Mouse (Mus musculus) hindbrain, embryonic 14.5 days (tissue): ENCODE measurements around the gene Fam129b. TPM values are rescaled to one million over a fixed set of nuclear protein-coding genes. Genes with fewer than 3 reads are reported as not detected.

ENCODE experiments used
- ATAC-seq: fragments of 200-750 bp; cut with Nextera tagmentation; 2 replicates; pipeline ENCODE4 v1.8.0; 2017; ENCODE audit warnings: moderate number of reproducible peaks, mild to moderate bottlenecking, moderate TSS enrichment, moderate library complexity; ENCODE audit not compliant: low FRiP score
- DNase-seq: peaks from one replicate; pipeline ENCODE4 v3.0.0-alpha.2; 2015; ENCODE audit warnings: low spot score
- H3K27ac ChIP-seq: fragments of 300-500 bp; sonication (generic); 2 replicates; pipeline ENCODE4 v1.5.1; 2014; ENCODE audit warnings: mild to moderate bottlenecking, moderate library complexity
- H3K27me3 ChIP-seq: fragments of 300-500 bp; sonication (generic); 2 replicates; pipeline ENCODE4 v1.6.1; 2014; ENCODE audit warnings: mild to moderate bottlenecking, low read length, mixed read lengths; ENCODE audit not compliant: control insufficient read depth, insufficient read depth
- H3K36me3 ChIP-seq: fragments of 300-500 bp; sonication (generic); replicated peaks from 2 replicates; pipeline ENCODE4 v1.6.1; 2014; ENCODE audit not compliant: control insufficient read depth, insufficient read depth
- H3K4me1 ChIP-seq: fragments of 300-500 bp; sonication (generic); replicated peaks from 2 replicates; pipeline ENCODE4 v1.6.1; 2014; ENCODE audit warnings: antibody characterized with exemption, low read length, mixed read lengths; ENCODE audit not compliant: control insufficient read depth, insufficient read depth
- H3K4me2 ChIP-seq: fragments of 300-500 bp; sonication (generic); replicated peaks from 2 replicates; pipeline ENCODE4 v1.6.1; 2014; ENCODE audit warnings: mild to moderate bottlenecking, moderate library complexity
- H3K4me3 ChIP-seq: fragments of 300-500 bp; sonication (generic); replicated peaks from 2 replicates; pipeline ENCODE4 v1.5.1; 2014; ENCODE audit warnings: mild to moderate bottlenecking, low read length
- H3K9ac ChIP-seq: fragments of 300-500 bp; sonication (generic); 2 replicates; pipeline ENCODE4 v1.6.1; 2014
- H3K9me3 ChIP-seq: fragments of 300-500 bp; sonication (generic); 2 replicates; pipeline ENCODE4 v1.6.1; 2016; ENCODE audit warnings: low read length; ENCODE audit not compliant: control insufficient read depth
- WGBS: fragments of 180-500 bp; shearing (Covaris S2); extraction: QIAGEN DNeasy Blood & Tissue Kit; methylation state at CpG from one replicate; pipeline ENCODE4 v1.1.7; 2014; 5-methylcytosine and 5-hydroxymethylcytosine counted together
- polyA plus RNA-seq: library from polyadenylated mRNA; unstranded; fragments of >200 nt; fragmentation: Nextera tagmentation; extraction: Ambion mirVana; gene quantifications from 2 replicates; pipeline ENCODE4 v1.2.1, GENCODE M21; 2014

Gene Fam129b
- polyA plus RNA-seq, 1 experiment from 2014 or later: 19.4 TPM

- WGBS: 82% methylated on average over 2 of the region's 2 CpGs
- Histone ChIP-seq H3K9ac (no peak overlapping the region), H3K9me3 (no peaks in the 10 kb centered on the region), H3K27me3 (no peaks in the 10 kb centered on the region), H3K4me2 (no peak overlapping the region), H3K27ac (no peak overlapping the region), H3K4me1 (peaks cover 25% of the 10 kb centered on the region), H3K4me3 (no peak overlapping the region), H3K36me3 (0 out of 2 replicates have a peak, but pooled peaks cover 3% of the 10 kb centered on the region)
- DNase-seq (no peak), ATAC-seq (no peak)
Observed at GRCm38 (mm10) chr2:32894097-32894496, 18.2 kb downstream of the Fam129b start.

- no peaks in the 10 kb centered on the region for H3K9me3 ChIP-seq
- no peaks in the 10 kb centered on the region for H3K27me3 ChIP-seq
- no peak overlapping the region for H3K4me2 ChIP-seq
- H3K4me3 ChIP-seq: no peak overlapping the region
- 24% methylated on average over 8 of the region's 8 CpGs for WGBS
- DNase-seq (no peak), ATAC-seq (no peak)
- H3K27ac ChIP-seq: peak overlapping the region; percentile 40
- 0 out of 2 replicates have a peak, but pooled peaks cover 3% of the 10 kb centered on the region for H3K36me3 ChIP-seq
- H3K9ac ChIP-seq: peak overlapping the region; percentile 9; the same call in 1 of the 2 replicates
- H3K4me1 ChIP-seq: peaks cover 25% of the 10 kb centered on the region
Observed at GRCm38 (mm10) chr2:32895606-32896106, 19.7 kb downstream of the Fam129b start.

- 0 out of 2 replicates have a peak, but pooled peaks have one; percentile 41 for ATAC-seq
- Histone ChIP-seq H3K27ac (peak overlapping the region; percentile 40; the same call in 1 of the 2 replicates), H3K9me3 (no peaks in the 10 kb centered on the region), H3K4me2 (no peak overlapping the region), H3K9ac (peak overlapping the region; percentile 9; the same call in 1 of the 2 replicates), H3K4me3 (no peak overlapping the region), H3K4me1 (peaks cover 25% of the 10 kb centered on the region), H3K27me3 (no peaks in the 10 kb centered on the region), H3K36me3 (0 out of 2 replicates have a peak, but pooled peaks cover 7% of the 10 kb centered on the region)
- WGBS: 39% methylated on average over 10 of the region's 10 CpGs
- DNase-seq: no peak
Observed at GRCm38 (mm10) chr2:32896507-32897147, 20.7 kb downstream of the Fam129b start.

GRCm38 (mm10) chr2:32898983-32899382 is 23.1 kb downstream of the Fam129b start:
- 60% methylated on average over 7 of the region's 7 CpGs for WGBS
- Histone ChIP-seq H3K27me3 (no peaks in the 10 kb centered on the region), H3K9me3 (no peaks in the 10 kb centered on the region), H3K4me1 (peaks cover 25% of the 10 kb centered on the region), H3K27ac (no peak overlapping the region), H3K4me3 (no peak overlapping the region), H3K9ac (no peak overlapping the region), H3K36me3 (0 out of 2 replicates have a peak, but pooled peaks cover 4% of the 10 kb centered on the region), H3K4me2 (no peak overlapping the region)
- DNase-seq (no peak), ATAC-seq (no peak)

GRCm38 (mm10) chr2:32902126-32902525 is 26.2 kb downstream of the Fam129b start:
- no peak overlapping the region for H3K4me2 ChIP-seq
- no peak overlapping the region for H3K27ac ChIP-seq
- H3K27me3 ChIP-seq: no peaks in the 10 kb centered on the region
- peaks cover 14% of the 10 kb centered on the region for H3K4me1 ChIP-seq
- peaks cover 4% of the 10 kb centered on the region; the same call in 1 of the 2 replicates for H3K36me3 ChIP-seq
- ATAC-seq (no peak), DNase-seq (no peak)
- 92% methylated on average over 9 of the region's 9 CpGs for WGBS
- H3K9me3 ChIP-seq: no peaks in the 10 kb centered on the region
- no peak overlapping the region for H3K9ac ChIP-seq
- no peak overlapping the region for H3K4me3 ChIP-seq

GRCm38 (mm10) chr2:32903470-32903869 is 27.6 kb downstream of the Fam129b start:
- 84% methylated on average over 4 of the region's 4 CpGs for WGBS

GRCm38 (mm10) chr2:32904637-32905036 is 28.7 kb downstream of the Fam129b start:
- DNase-seq (no peak), ATAC-seq (no peak)
- WGBS: 88% methylated on average over 5 of the region's 5 CpGs
- Histone ChIP-seq H3K4me2 (no peak overlapping the region), H3K27me3 (no peaks in the 10 kb centered on the region), H3K36me3 (peaks cover 4% of the 10 kb centered on the region; the same call in 1 of the 2 replicates), H3K4me3 (no peak overlapping the region), H3K4me1 (peaks cover 26% of the 10 kb centered on the region), H3K9ac (no peak overlapping the region), H3K9me3 (no peaks in the 10 kb centered on the region), H3K27ac (no peak overlapping the region)

More at GRCm38 (mm10) chr2:32903470-32903869, 27.6 kb downstream of the Fam129b start:
- ATAC-seq (no peak), DNase-seq (no peak)
- no peaks in the 10 kb centered on the region for H3K9me3 ChIP-seq
- no peak overlapping the region for H3K4me3 ChIP-seq
- H3K9ac ChIP-seq: no peak overlapping the region
- peaks cover 4% of the 10 kb centered on the region; the same call in 1 of the 2 replicates for H3K36me3 ChIP-seq
- H3K4me1 ChIP-seq: peaks cover 22% of the 10 kb centered on the region
- H3K27me3 ChIP-seq: no peaks in the 10 kb centered on the region
- H3K27ac ChIP-seq: no peak overlapping the region
- H3K4me2 ChIP-seq: no peak overlapping the region

- no peak for ATAC-seq
- WGBS: 78% methylated on average over 8 of the region's 8 CpGs
- Histone ChIP-seq H3K9me3 (no peaks in the 10 kb centered on the region), H3K9ac (no peak overlapping the region), H3K4me2 (no peak overlapping the region), H3K27ac (no peak overlapping the region), H3K36me3 (peaks cover 11% of the 10 kb centered on the region; the same call in 1 of the 2 replicates), H3K27me3 (no peaks in the 10 kb centered on the region), H3K4me3 (no peak overlapping the region), H3K4me1 (peaks cover 26% of the 10 kb centered on the region)
- no peak for DNase-seq
Observed at GRCm38 (mm10) chr2:32905297-32905696, 29.4 kb downstream of the Fam129b start.

- no peaks in the 10 kb centered on the region for H3K9me3 ChIP-seq
- no peak overlapping the region for H3K4me3 ChIP-seq
- peak overlapping the region; percentile 52 for H3K27ac ChIP-seq
- WGBS: 56% methylated on average over 8 of the region's 8 CpGs
- H3K9ac ChIP-seq: peak overlapping the region; percentile 5; the same call in 1 of the 2 replicates
- no peaks in the 10 kb centered on the region for H3K27me3 ChIP-seq
- DNase-seq (no peak), ATAC-seq (no peak)
- H3K36me3 ChIP-seq: peaks cover 26% of the 10 kb centered on the region
- H3K4me2 ChIP-seq: no peak overlapping the region
- peaks cover 26% of the 10 kb centered on the region for H3K4me1 ChIP-seq
Observed at GRCm38 (mm10) chr2:32907442-32907841, 31.5 kb downstream of the Fam129b start.
